Mouse (Mus musculus): Measurements from ENCODE around the gene Tprg.

DNA sequence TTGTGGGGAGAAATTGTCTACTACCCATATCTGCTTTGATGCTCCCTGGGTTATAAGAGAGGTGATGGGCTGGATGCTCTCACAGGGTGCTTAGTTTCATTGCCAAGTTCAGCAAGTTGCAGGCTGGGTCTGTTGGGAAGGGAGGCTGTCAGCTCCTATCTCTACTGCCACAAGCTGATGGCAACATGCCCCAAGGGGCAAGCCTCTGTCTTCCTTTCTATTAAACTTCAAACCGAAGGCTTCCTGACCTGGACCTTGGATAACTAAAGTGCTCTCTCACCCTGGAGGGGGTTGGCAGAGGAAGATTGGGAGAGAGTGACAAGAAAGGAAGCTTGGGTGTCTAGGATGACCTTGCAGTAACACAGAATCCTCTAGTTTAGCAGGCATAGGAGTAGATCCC lies 108.1 kb downstream of the Tprg start:
- TF ChIP-seq CTCF (IDR thresholded peaks at IDR 0.05; ENCODE audit: borderline replicate concordance, insufficient read depth, low read length) (no peak), POLR2A (IDR thresholded peaks at IDR 0.05; ENCODE audit: low read depth, low read length) (no peak)

All from embryonic fibroblast, embryonic 13.5 days (primary cell).